Mouse (Mus musculus) skeletal muscle tissue, adult 2 months (tissue): ENCODE data around the gene Pole2.
A peak's percentile ranks its signal among the peaks of the same experiment; 100 is the strongest.

Experiments
- DNase-seq: peaks from one replicate; pipeline ENCODE4 v3.0.0-alpha.2; 2012; ENCODE audit warnings: low read depth, low spot score

The Pole2 gene

GRCm38 (mm10) chr12:69227776-69228466 lies at the start of gene Pole2:
TSS of gene Pole2 (minus strand) at chr12:69228195.
- DNase-seq, result peak; percentile 64

DNA sequence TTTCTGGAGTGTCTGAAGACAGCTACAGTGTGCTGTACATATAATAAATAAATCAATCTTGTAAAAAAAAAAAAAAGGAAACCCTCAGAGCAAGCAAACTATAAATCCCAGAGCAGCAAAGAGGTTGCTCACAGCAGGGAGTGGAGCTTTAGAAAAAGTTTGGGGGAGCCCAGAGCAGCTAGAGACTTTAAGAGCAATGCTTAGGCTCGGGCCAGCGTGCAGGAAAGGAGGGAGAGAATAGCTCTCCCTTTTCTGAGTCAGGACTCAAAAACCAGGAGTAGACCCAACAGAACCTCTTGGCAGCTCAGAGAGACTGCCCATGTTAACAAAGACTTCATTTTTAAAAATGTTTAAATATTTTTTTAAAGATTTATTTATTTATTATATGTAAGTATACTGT lies 41.0 kb upstream of the Pole2 start:
- DNase-seq, result no peak

DNA sequence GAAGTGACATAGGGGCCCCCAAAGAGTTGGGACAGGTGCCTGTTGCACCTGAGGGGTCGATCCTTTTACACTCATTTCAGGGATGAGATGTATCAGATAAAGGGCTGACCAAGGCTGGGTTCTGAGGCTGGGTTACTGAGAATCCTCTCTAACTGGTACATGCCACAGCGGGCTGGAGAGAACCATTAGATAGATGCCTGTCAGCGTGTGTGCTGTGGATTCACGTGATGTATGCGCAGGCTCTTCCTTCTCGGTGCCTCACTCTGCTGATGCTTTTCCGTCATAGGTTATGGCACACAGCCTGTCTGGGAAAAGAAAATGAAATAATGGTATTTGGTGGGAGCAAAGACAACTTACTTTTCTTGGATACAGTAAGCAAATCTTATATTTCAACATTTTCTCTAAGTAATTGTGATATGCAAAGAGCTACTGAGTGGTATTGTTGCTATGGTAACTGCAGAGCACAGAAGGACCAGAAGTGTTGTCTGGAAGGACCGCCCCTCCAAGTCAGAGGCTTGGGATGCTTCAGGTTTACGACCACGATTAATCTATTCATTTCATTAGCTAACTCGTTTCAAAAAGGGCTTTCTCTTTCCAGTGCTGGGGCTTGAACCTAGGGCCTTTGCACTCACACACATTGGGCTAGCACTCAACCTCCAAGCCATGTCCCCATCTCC lies 40.1 kb upstream of the Pole2 start:
- DNase-seq, result no peak

- no peak for DNase-seq
Observed at GRCm38 (mm10) chr12:69265031-69265430, 37.0 kb upstream of the Pole2 start.

GRCm38 (mm10) chr12:69262251-69262650 lies 34.3 kb upstream of the Pole2 start:
- no peak for DNase-seq

DNA sequence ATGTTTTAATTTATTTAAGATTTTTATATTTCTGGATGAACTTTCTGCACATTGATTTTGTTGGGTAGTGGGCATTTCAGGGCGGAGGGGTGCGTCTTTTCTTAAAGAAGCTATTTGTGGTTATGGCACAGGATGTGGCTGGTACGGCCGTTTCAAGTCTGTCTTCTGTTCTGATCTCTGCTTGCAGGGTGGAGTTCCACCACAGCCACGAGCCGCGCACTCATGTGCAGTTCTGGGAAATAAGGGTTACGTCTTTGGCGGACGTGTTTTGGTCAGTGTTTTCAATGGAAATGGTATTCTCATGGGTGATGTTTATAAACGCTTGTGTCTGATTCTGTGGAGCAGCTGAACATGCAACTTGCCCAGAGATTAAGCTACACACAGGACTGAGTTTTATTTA lies 29.8 kb upstream of the Pole2 start:
- DNase-seq, result no peak

DNA sequence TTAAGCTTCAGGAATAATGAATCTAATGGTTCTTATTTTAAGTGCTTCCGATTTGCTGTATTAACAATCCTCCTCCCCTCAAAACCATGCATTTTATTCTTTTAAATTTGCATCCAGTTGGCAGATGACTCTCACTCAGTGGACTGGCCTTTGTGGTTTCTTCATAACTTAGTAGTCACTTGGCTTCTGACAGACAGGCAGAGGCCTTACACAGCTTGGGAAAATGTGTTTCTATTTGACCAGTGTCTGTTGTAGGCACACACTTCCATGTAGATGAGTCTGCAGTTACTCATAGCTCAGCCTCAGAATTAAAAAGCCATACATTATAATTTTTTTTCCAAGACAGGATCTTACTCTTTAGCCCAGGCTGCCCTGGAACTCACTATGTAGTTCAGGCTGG lies 25.8 kb upstream of the Pole2 start:
- DNase-seq, result no peak

DNA sequence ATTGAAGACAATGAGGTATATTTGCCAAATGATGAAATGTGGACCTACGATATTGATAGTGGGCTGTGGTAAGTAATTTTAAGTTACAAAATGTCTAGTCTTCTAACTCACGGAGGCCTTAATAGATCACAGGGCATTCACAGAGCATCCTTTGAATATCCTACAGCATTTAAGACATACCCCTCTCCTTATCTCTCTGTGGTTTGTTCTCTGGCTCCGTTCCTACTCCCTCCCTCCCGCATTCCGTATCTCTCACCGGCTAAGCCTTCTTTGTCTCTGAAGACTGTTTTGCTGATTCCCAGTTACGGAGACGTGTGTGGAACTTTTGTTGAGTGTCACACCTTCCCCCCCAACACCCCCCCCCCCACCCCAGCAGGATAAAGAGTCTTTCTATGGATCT lies 22.8 kb upstream of the Pole2 start:
- no peak for DNase-seq

DNA sequence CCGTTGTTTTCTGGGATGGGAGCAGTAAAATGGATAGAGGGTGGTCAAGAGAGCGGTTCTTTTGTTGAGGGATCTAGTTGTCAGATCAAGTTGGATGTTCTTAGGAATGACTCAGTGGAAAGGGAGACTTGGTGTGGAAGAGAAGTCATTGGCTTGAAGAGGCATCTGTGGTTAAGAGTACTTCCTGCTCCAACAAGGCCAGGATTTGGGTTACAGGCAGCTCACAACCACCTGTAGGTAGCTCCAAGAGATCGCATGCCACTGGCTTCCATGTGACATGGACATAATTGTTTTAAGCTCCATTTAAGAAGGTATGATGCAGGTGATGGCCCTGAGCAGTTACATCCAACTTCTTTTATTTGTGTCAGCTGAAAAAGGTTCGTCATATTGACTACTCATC lies 21.8 kb upstream of the Pole2 start:
- no peak for DNase-seq

DNA sequence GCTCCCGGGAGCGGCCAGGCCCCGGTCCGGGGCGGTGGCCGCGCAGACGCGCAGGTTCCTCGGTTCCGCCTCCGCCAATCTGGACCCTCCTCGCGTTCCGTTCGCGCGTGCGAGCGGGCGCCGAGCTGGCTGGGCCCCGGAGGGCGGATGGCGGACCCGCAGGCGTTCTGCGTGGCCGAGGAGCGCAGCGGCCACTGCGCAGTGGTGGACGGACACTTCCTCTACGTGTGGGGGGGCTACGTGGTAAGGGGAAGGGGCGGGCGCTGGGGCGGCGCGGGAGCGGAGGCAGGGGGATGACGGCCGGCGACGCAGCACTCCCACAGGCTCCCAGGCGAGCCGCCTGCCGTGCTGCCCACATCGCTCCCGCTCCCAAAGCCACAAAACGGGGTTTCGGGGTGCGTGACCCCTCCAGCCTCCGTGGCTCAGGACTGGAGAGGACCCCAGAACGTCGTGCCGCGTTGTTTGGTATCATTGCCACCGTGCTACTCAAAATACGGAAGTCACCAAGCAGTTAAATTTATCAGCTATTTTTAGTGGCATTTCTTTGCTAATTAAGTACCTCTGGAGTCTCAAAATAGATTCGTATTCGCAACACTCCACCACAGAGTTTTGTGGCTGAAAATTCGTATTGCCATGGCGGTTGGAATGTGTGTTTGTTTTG lies 13.9 kb upstream of the Pole2 start:
- DNase-seq, result peak; percentile 50

DNA sequence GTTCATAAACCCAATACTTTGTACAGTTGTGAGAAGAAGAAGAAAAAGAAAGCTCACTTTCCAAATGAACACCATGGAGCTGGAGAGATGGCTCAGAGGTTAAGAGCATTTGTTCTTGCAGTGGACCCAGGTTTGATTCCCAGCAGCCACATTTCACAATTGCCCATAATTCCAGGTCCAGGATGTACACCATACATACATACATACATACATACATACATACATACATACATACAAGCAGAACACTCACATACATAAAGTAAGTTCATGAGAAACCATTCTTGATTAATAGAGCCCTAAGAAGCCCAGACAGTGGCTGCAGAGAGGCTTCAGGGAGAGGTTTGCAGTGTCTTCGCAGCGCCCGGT lies 13.4 kb upstream of the Pole2 start:
- DNase-seq, result no peak

DNA sequence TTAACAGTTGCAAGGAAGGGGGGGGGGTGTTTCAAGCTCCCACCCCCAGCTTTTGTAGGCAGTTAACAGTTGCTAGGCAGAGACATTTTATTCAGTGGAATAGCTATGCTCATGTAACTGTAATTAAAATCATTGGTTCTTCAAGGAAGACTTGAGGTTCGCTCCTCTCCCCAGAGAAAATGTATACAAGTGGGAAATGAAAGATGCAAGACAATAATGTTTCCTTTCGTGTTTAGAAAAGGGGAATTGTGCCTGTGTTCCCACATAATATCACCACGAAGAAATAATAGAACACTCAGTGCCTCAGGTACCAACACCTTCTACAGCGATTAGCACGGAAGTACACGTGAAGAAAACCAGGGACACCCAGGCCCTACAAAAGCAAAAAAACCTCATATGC lies 12.9 kb upstream of the Pole2 start, which contains the start of gene Klhdc1:
TSS of gene Klhdc1 (plus strand) at position 301 of the 400 bp plus-strand sequence.
- no peak for DNase-seq

GRCm38 (mm10) chr12:69238284-69238683 lies 10.3 kb upstream of the Pole2 start:
- no peak for DNase-seq

- no peak for DNase-seq
Observed at GRCm38 (mm10) chr12:69235782-69236181, 7.8 kb upstream of the Pole2 start.

DNA sequence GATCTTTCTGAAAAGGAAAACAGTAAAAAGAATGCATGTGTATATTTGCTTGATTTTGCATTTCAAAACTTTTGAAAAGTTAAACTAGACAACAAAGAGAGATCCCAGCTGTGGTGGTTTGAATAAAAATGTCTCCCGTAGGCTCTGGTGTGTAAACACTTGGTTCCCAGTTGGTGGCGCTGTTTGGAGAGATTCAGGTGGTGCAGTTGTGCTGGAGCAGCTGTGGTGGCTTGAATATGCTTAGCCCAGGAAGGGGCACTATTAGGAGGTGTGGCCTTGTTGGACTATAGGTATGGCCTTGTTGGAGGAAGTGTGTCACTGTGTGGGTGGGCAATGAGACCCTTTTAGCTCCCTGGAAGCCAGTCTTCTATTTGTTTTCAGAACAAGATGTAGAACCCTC lies 1.3 kb upstream of the Pole2 start:
- no peak for DNase-seq

DNA sequence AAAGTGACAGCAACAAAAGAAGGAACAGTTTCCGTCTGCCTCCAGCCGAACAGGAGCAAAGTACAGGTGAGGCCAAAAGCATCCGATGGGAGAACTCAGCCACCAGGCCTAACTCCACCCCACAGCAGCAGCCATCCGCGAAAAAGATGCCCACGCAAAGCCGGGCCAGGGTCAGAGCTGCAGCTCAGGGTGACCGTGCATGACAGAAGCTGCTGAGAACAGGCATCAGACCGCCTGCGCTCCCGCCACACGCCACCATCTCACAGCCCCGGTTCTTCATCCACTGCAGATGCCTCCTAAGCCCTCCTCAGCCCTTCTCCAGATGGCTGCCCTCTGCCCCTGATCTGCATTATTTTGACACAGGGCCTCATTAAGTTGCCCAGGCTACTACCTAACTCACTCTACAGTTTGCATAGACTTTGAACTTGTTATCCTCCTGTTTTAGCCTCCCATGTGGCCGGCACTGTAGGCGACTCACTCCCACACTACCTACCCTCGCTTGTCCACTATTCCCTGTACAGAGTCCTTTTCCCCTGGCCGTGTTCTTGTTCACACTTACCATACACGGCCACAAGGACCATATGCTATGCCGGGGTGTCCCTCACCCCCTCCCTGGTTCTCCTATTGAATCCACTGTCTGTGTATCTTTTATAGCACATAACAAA lies 7.2 kb downstream of the Pole2 start:
- no peak for DNase-seq

DNA sequence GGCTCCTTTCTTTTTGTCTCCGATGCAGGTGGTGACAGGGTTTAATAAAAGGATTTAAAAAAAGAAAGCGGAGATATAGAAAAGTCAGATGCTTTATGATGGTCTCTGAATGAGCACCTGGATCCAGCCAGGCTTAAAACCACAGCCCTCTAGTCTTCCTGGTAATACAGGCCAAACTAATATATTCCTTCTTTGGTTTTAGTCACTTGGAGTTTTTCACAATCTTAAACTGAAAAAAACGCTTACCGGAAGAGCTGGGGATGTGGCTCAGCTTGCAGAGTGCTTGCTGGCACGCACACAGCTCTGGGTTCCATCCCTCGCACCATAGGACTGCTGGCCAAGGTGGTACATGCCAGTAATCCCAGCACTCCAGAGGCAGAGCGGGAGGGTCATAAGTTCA lies 11.4 kb downstream of the Pole2 start:
- no peak for DNase-seq

GRCm38 (mm10) chr12:69215000-69215785 lies 12.8 kb downstream of the Pole2 start:
- peak; percentile 60 for DNase-seq

DNA sequence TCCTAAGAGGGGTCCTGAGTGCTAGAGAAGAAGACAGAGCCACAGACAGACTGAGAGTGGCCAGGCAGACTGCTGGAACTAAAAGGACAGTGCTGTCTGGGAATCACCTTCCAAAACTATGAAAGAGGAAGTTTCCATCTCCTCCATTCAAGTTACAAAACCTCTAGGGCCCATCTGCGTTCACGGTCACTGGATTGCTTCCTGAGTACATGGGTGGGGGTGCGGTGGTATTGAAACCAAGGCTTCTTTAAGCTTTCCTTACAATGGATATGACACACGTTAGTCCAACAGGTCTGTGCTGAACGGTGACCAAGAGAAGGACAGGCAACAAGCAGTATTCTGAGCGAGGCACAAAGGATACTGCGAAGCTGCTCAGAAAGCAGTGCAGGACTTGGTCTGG lies 13.6 kb downstream of the Pole2 start:
- DNase-seq, result no peak

DNA sequence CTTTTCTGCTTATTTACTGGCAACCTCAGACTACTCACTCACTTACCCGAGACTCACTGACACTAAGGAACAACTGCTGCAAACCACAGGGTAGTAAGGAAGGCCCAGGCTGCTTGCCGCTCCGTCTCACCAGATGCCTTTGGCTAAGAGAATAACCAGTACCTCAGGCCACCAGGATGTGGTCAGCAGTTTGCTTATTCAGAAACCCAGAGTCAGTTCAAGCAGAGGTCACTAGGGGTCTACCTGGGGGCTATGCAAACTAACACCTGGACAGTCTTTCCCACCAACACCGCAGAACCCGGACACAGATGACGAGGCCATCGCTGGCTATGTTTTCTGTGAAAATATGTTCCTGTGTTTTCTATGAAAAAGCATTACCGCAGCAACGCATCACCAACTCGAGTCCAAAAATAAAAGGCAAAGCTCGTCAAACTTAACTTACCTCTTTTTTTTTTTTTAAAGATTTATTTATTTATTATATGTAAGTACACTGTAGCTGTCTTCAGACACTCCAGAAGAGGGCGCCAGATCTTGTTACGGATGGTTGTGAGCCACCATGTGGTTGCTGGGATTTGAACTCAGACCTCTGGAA lies 14.7 kb downstream of the Pole2 start:
- DNase-seq, result no peak

- no peak for DNase-seq
Observed at GRCm38 (mm10) chr12:69211057-69211456, 16.9 kb downstream of the Pole2 start.
